Mouse (Mus musculus) intestine, embryonic 16.5 days (tissue): ENCODE measurements around the gene Platr17. TPM values are rescaled to one million over a fixed set of nuclear protein-coding genes. Genes with fewer than 3 reads are reported as not detected.

ENCODE experiments used
- ATAC-seq: fragments of 200-750 bp; cut with Nextera tagmentation; 2 replicates; pipeline ENCODE4 v1.8.0; 2017; ENCODE audit warnings: moderate TSS enrichment, moderate library complexity
- H3K27ac ChIP-seq: fragments of 300-500 bp; sonication (generic); 2 replicates; pipeline ENCODE4 v1.5.1; 2014; ENCODE audit warnings: mild to moderate bottlenecking, low read length
- H3K27me3 ChIP-seq: fragments of 300-500 bp; sonication (generic); replicated peaks from 2 replicates; pipeline ENCODE4 v1.6.1; 2014; ENCODE audit warnings: low read length, control low read depth, mixed read lengths; ENCODE audit not compliant: control insufficient read depth, insufficient read depth
- H3K36me3 ChIP-seq: fragments of 300-500 bp; sonication (generic); 2 replicates; pipeline ENCODE4 v1.6.1; 2014; ENCODE audit warnings: low read length, control low read depth; ENCODE audit not compliant: control insufficient read depth, insufficient read depth
- H3K4me1 ChIP-seq: fragments of 300-500 bp; sonication (generic); 2 replicates; pipeline ENCODE4 v1.6.1; 2014; ENCODE audit warnings: low read length, control low read depth, mixed read lengths; ENCODE audit not compliant: control insufficient read depth, insufficient read depth
- H3K4me2 ChIP-seq: fragments of 300-500 bp; sonication (generic); 2 replicates; pipeline ENCODE4 v1.6.1; 2014; ENCODE audit warnings: low read depth, low read length, control low read depth
- H3K4me3 ChIP-seq: fragments of 300-500 bp; sonication (generic); 2 replicates; pipeline ENCODE4 v1.5.1; 2014; ENCODE audit warnings: mild to moderate bottlenecking, low read length
- H3K9ac ChIP-seq: fragments of 300-500 bp; sonication (generic); 2 replicates; pipeline ENCODE4 v1.6.1; 2014; ENCODE audit warnings: low read depth, low read length
- H3K9me3 ChIP-seq: fragments of 300-500 bp; sonication (generic); 2 replicates; pipeline ENCODE4 v1.6.1; 2016; ENCODE audit warnings: low read length, control low read depth; ENCODE audit not compliant: control insufficient read depth
- WGBS: fragments of 180-500 bp; shearing (Covaris S2); extraction: QIAGEN DNeasy Blood & Tissue Kit; methylation state at CpG from one replicate; pipeline ENCODE4 v1.1.7; 2014; 5-methylcytosine and 5-hydroxymethylcytosine counted together
- polyA plus RNA-seq: library from polyadenylated mRNA; unstranded; fragments of >200 nt; fragmentation: Nextera tagmentation; extraction: Ambion mirVana; gene quantifications from 2 replicates; pipeline ENCODE4 v1.2.1, GENCODE M21; 2015

Platr17 gene
- polyA plus RNA-seq, 1 experiment from 2014 or later: not detected

DNA sequence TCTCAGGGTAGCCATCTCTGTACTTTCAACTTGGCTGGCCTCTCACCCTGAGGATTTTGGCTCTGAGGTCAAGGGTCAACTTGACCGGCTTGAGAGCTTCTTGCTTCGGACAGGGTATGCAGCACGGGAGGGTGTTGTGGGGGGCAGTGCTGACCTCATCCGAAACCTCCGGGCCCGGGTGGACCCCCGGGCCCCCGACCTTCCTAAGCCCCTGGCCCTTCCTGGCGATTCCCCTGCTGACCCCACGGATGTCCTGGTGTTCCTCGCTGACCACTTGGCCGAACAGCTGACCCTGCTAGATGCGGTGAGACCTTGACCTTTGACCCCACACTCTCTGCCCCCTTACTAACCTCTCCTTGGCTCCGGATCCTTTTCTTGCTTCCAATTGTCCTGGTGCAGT lies 27.5 kb downstream of the Platr17 start:
- H3K4me3 ChIP-seq: no peak overlapping the region
- ATAC-seq: no peak
- H3K27ac ChIP-seq: no peak overlapping the region
- 86% methylated on average over 14 of the region's 14 CpGs for WGBS
- H3K4me1 ChIP-seq: peaks cover 17% of the 10 kb centered on the region
- peaks cover 8% of the 10 kb centered on the region; the same call in 1 of the 2 replicates for H3K36me3 ChIP-seq
- no peak overlapping the region for H3K9ac ChIP-seq
- no peak overlapping the region for H3K4me2 ChIP-seq
- H3K27me3 ChIP-seq: no peaks in the 10 kb centered on the region
- H3K9me3 ChIP-seq: no peaks in the 10 kb centered on the region

GRCm38 (mm10) chr17:33932970-33933369 lies 28.0 kb downstream of the Platr17 start:
- no peak for ATAC-seq
- H3K27me3 ChIP-seq: no peaks in the 10 kb centered on the region
- WGBS: 92% methylated on average over 15 of the region's 15 CpGs
- H3K27ac ChIP-seq: no peak overlapping the region
- H3K4me3 ChIP-seq: no peak overlapping the region
- peaks cover 17% of the 10 kb centered on the region for H3K4me1 ChIP-seq
- H3K36me3 ChIP-seq: peaks cover 11% of the 10 kb centered on the region
- no peaks in the 10 kb centered on the region for H3K9me3 ChIP-seq
- no peak overlapping the region for H3K4me2 ChIP-seq
- no peak overlapping the region for H3K9ac ChIP-seq

DNA sequence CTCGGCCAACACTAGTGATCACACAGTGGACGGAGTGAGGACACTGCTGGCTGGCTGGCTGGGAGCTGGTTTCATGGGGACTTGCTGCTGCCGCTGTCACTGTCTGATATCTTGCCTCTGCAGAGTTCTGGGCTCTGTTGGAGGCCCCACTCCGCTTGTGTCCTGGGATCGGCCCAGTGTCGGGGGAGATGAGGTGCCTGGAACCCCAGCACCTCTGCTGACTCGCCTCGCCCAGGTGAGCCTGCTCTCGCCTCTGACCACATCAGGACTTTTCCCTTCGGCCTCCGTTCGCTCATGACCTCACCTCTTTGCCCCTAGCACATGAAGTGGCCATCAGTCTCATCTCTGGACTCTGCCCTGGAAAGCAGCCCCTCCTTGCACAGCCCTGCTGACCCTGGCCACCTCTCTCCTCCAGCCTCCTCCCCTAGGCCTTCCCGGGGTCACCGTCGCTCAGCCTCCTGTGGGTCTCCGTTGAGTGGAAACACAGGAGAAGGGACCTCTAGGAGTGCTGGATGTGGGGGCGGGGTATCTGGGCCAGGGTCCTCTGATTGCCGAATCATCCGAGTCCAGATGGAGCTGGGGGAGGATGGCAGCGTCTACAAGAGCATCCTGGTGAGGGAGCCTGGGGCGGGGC lies 30.6 kb downstream of the Platr17 start:
- H3K4me2 ChIP-seq: no peak overlapping the region
- no peaks in the 10 kb centered on the region for H3K9me3 ChIP-seq
- no peak overlapping the region for H3K27ac ChIP-seq
- WGBS: 91% methylated on average over 21 of the region's 21 CpGs
- no peak for ATAC-seq
- no peak overlapping the region for H3K4me3 ChIP-seq
- H3K9ac ChIP-seq: no peak overlapping the region
- H3K36me3 ChIP-seq: peaks cover 11% of the 10 kb centered on the region
- H3K4me1 ChIP-seq: peaks cover 19% of the 10 kb centered on the region
- no peaks in the 10 kb centered on the region for H3K27me3 ChIP-seq

GRCm38 (mm10) chr17:33936993-33937392 lies 32.1 kb downstream of the Platr17 start:
- no peak overlapping the region for H3K4me3 ChIP-seq
- no peak overlapping the region for H3K9ac ChIP-seq
- ATAC-seq: no peak
- H3K4me2 ChIP-seq: no peak overlapping the region
- peaks cover 19% of the 10 kb centered on the region for H3K4me1 ChIP-seq
- H3K36me3 ChIP-seq: peaks cover 11% of the 10 kb centered on the region
- WGBS: 84% methylated on average over 15 of the region's 15 CpGs
- H3K9me3 ChIP-seq: no peaks in the 10 kb centered on the region
- no peaks in the 10 kb centered on the region for H3K27me3 ChIP-seq
- no peak overlapping the region for H3K27ac ChIP-seq

GRCm38 (mm10) chr17:33938783-33939182 lies 33.8 kb downstream of the Platr17 start:
- WGBS: 70% methylated on average over 11 of the region's 11 CpGs
- H3K9ac ChIP-seq: peak overlapping the region; percentile 87; the same call in 1 of the 2 replicates
- ATAC-seq: no peak
- H3K36me3 ChIP-seq: peaks cover 15% of the 10 kb centered on the region
- no peak overlapping the region for H3K4me3 ChIP-seq
- H3K4me2 ChIP-seq: no peak overlapping the region
- no peak overlapping the region for H3K27ac ChIP-seq
- H3K9me3 ChIP-seq: no peaks in the 10 kb centered on the region
- peaks cover 19% of the 10 kb centered on the region for H3K4me1 ChIP-seq
- no peaks in the 10 kb centered on the region for H3K27me3 ChIP-seq

DNA sequence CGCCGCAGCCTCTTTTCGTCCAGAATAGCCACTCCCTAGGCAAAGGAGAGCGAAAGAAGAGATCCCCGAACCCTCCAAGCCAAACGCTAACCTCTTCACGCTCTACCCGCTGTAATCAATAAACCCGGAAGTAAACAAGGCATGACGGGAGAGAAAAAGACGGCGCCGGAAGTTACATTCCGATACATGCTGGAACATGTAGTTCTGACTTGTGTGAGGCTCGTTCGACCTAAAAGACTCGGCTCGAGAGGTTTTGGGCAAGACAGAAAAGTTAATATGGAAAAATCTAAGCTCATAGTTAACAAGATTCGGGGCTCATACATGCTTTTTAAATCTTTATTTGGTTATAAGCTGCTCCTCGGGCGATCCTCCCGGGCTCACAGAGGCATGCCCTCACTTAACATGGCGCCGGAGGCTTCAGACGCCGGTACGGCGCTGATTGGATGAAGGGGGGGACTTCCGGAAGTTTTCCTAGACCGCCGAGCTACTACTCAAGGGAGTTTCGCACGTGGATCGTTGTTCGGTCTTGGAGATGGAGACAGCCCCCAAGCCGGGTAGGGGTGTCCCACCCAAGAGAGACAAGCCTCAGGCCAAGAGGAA lies 35.4 kb downstream of the Platr17 start, which contains the start of the genes Pfdn6 and Wdr46:
Gene Pfdn6, minus strand, starts transcription at position 138 of the 600 bp plus-strand sequence.
Gene Wdr46, plus strand, starts transcription at position 455 of the 600 bp plus-strand sequence.
- peak within 1 kb of the TSS; percentile 92 for H3K4me2 ChIP-seq
- under 1% methylated on average over 36 of the region's 36 CpGs for WGBS
- no peak within 1 kb of the TSS; the same call in 1 of the 2 replicates for H3K27ac ChIP-seq
- ATAC-seq: peak; percentile 93
- peak within 1 kb of the TSS; percentile 85 for H3K4me3 ChIP-seq
- peaks cover 19% of the 10 kb centered on the region for H3K4me1 ChIP-seq
- H3K27me3 ChIP-seq: no peaks in the 10 kb centered on the region
- H3K9me3 ChIP-seq: no peaks in the 10 kb centered on the region
- H3K9ac ChIP-seq: peak within 1 kb of the TSS; percentile 87
- H3K36me3 ChIP-seq: peaks cover 21% of the 10 kb centered on the region

- WGBS: 2% methylated on average over 26 of the region's 26 CpGs
- no peaks in the 10 kb centered on the region for H3K9me3 ChIP-seq
- peak; percentile 3; the same call in 1 of the 2 replicates for ATAC-seq
- H3K4me1 ChIP-seq: peaks cover 19% of the 10 kb centered on the region
- H3K36me3 ChIP-seq: peaks cover 19% of the 10 kb centered on the region
- H3K27me3 ChIP-seq: no peaks in the 10 kb centered on the region
- H3K9ac ChIP-seq: peak overlapping the region; percentile 87
- no peak overlapping the region for H3K27ac ChIP-seq
- peak overlapping the region; percentile 92 for H3K4me2 ChIP-seq
- peak overlapping the region; percentile 85 for H3K4me3 ChIP-seq
These were observed 36.0 kb downstream of the Platr17 start for GRCm38 (mm10) chr17:33940981-33941380.

GRCm38 (mm10) chr17:33941381-33941780 lies 36.4 kb downstream of the Platr17 start:
- 52% methylated on average over 19 of the region's 19 CpGs for WGBS
- H3K27ac ChIP-seq: no peak overlapping the region
- H3K9ac ChIP-seq: peak overlapping the region; percentile 87
- H3K4me3 ChIP-seq: peak overlapping the region; percentile 85
- ATAC-seq: no peak
- H3K36me3 ChIP-seq: peaks cover 19% of the 10 kb centered on the region
- peak overlapping the region; percentile 92 for H3K4me2 ChIP-seq
- H3K9me3 ChIP-seq: no peaks in the 10 kb centered on the region
- peaks cover 19% of the 10 kb centered on the region for H3K4me1 ChIP-seq
- no peaks in the 10 kb centered on the region for H3K27me3 ChIP-seq

- ATAC-seq: no peak
- Histone ChIP-seq H3K4me2 (no peak overlapping the region), H3K27me3 (no peaks in the 10 kb centered on the region), H3K27ac (no peak overlapping the region), H3K9ac (no peak overlapping the region), H3K36me3 (peaks cover 17% of the 10 kb centered on the region; the same call in 1 of the 2 replicates), H3K4me3 (no peak overlapping the region), H3K4me1 (peaks cover 24% of the 10 kb centered on the region), H3K9me3 (no peaks in the 10 kb centered on the region)
- 93% methylated on average over 15 of the region's 15 CpGs for WGBS
These were observed 38.5 kb downstream of the Platr17 start for GRCm38 (mm10) chr17:33943454-33943853.
